Comparison of ENCODE assay signal across 8 mouse cellular contexts in the genomic region with DNA sequence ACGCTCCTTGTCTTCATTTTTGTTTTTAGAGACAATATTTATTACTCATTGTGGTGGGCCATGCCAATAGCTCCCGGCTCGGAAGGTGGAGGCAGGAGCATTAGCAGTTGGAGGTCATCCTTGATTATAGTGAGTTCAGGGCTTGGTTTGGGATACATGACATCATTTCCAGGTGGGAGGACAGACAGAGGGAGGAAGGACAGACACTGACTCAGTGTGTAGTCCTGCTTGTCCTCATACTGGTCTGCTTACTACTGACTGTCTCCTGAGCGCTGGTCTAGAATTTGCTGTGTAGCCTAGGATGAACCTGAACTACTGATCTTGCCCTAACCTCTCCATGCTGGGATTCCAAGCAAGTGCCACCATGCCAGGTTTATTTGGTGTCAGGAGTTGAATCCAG. TPM values are rescaled to one million over a fixed set of nuclear protein-coding genes. Genes with fewer than 3 reads are reported as not detected.
DNase-seq lines count a peak whose midpoint lies in the region; ATAC-seq and TF ChIP-seq lines count a peak whose summit lies in the region.

A gene (minus strand): TSS at position 101 of the 400 bp plus-strand sequence.

- in situ Hi-C loops in ES-E14 (cut with MboI; ENCODE audit: low sequenced_read_pairs in 2 of 2, unreplicated experiment in 2 of 2), result no loop called here

- no peak within 1 kb of the TSS for H3K27ac ChIP-seq in ES-E14 (ENCODE audit: insufficient read depth, low read depth, low read length, poor library complexity, severe bottlenecking)
- H3K27ac ChIP-seq in forebrain, embryonic 16.5 days (ENCODE audit: low read length), result no peak within 1 kb of the TSS
- no peak within 1 kb of the TSS for H3K27ac ChIP-seq in hindbrain, embryonic 15.5 days (replicated peaks)
- H3K27ac ChIP-seq in midbrain, embryonic 10.5 days (replicated peaks), result no peak within 1 kb of the TSS

- no peaks in the 10 kb centered on the region for H3K27me3 ChIP-seq in forebrain, embryonic 16.5 days (replicated peaks; ENCODE audit: control insufficient read depth, insufficient read depth, low read length)
- H3K27me3 ChIP-seq in hindbrain, embryonic 15.5 days, result no peaks in the 10 kb centered on the region
- no peaks in the 10 kb centered on the region for H3K27me3 ChIP-seq in midbrain, embryonic 10.5 days (ENCODE audit: low read depth, poor library complexity, severe bottlenecking)

- no peak within 1 kb of the TSS for H3K4me2 ChIP-seq in forebrain, embryonic 16.5 days (ENCODE audit: low read length)
- no peak within 1 kb of the TSS for H3K4me2 ChIP-seq in hindbrain, embryonic 15.5 days

- H3K9me3 ChIP-seq in ES-E14 (ENCODE audit: control insufficient read depth, insufficient read depth, low read depth, low read length), result no peaks in the 10 kb centered on the region
- no peaks in the 10 kb centered on the region for H3K9me3 ChIP-seq in forebrain, embryonic 16.5 days (ENCODE audit: control insufficient read depth, low read length)
- no peaks in the 10 kb centered on the region for H3K9me3 ChIP-seq in hindbrain, embryonic 15.5 days
- H3K9me3 ChIP-seq in midbrain, embryonic 10.5 days (replicated peaks), result no peaks in the 10 kb centered on the region

- no peak for DNase-seq in heart, adult 18-20 months
- no peak for DNase-seq in heart, adult 9 months (ENCODE audit: low spot score in 2 of 2)
- DNase-seq in ES-E14 (ENCODE audit: low read depth, low spot score), result no peak
- DNase-seq in midbrain, embryonic 10.5 days (ENCODE audit: low spot score), result no peak
- no peak for DNase-seq in yolk sac, embryonic 10.5 days (ENCODE audit: low spot score)
- DNase-seq in kidney, adult 8-10 months, result no peak

- H3K36me3 ChIP-seq in ES-E14 (ENCODE audit: control insufficient read depth, insufficient read depth, low read length, poor library complexity, severe bottlenecking), result peaks cover 58% of the 10 kb centered on the region
- peaks cover 13% of the 10 kb centered on the region for H3K36me3 ChIP-seq in forebrain, embryonic 16.5 days (ENCODE audit: control insufficient read depth, insufficient read depth)
- peaks cover 58% of the 10 kb centered on the region for H3K36me3 ChIP-seq in hindbrain, embryonic 15.5 days
- peaks cover 96% of the 10 kb centered on the region for H3K36me3 ChIP-seq in midbrain, embryonic 10.5 days

- 0 out of 4 replicates have a peak, but pooled peaks cover 0 to 3% of the 10 kb centered on the region in 2 experiments for H3K4me1 ChIP-seq in ES-E14 (ENCODE audit: control insufficient read depth in 2 of 2, insufficient read depth in 2 of 2, low read length in 2 of 2, poor library complexity in 1 of 2)
- no peaks in the 10 kb centered on the region for H3K4me1 ChIP-seq in forebrain, embryonic 16.5 days (replicated peaks; ENCODE audit: control insufficient read depth, insufficient read depth, low read length)
- H3K4me1 ChIP-seq in hindbrain, embryonic 15.5 days (replicated peaks), result no peaks in the 10 kb centered on the region
- no peaks in the 10 kb centered on the region for H3K4me1 ChIP-seq in midbrain, embryonic 10.5 days

- no peak for ATAC-seq in forebrain, embryonic 16.5 days
- ATAC-seq in hindbrain, embryonic 15.5 days (ENCODE audit: low FRiP score, low read depth), result no peak

- 92% methylated on average over 4 of the region's 4 CpGs for WGBS in forebrain, embryonic 16.5 days
- WGBS in hindbrain, embryonic 15.5 days, result 92% methylated on average over 4 of the region's 4 CpGs
- 96% methylated on average over 4 of the region's 4 CpGs for WGBS in midbrain, embryonic 10.5 days

- H3K4me3 ChIP-seq in ES-E14 (ENCODE audit: insufficient read depth in 1 of 2, low read depth in 1 of 2, low read length in 2 of 2, poor library complexity in 1 of 2, severe bottlenecking in 1 of 2), result no peak within 1 kb of the TSS
- H3K4me3 ChIP-seq in forebrain, embryonic 16.5 days (replicated peaks; ENCODE audit: low read length), result no peak within 1 kb of the TSS
- H3K4me3 ChIP-seq in hindbrain, embryonic 15.5 days, result no peak within 1 kb of the TSS
- no peak within 1 kb of the TSS for H3K4me3 ChIP-seq in midbrain, embryonic 10.5 days

- H3K9ac ChIP-seq in ES-E14 (ENCODE audit: insufficient read depth, low read depth, low read length, poor library complexity, severe bottlenecking), result no peak within 1 kb of the TSS
- H3K9ac ChIP-seq in forebrain, embryonic 16.5 days (replicated peaks; ENCODE audit: low read depth, low read length), result no peak within 1 kb of the TSS
- H3K9ac ChIP-seq in hindbrain, embryonic 15.5 days, result no peak within 1 kb of the TSS

TF ChIP-seq in ES-E14, 5 proteins besides CTCF, POLR2A, EP300 and RAD21:
- no peak for TF ChIP-seq HCFC1 (IDR thresholded peaks at IDR 0.05; ENCODE audit: borderline replicate concordance, insufficient read depth, low read length)
- no peak for TF ChIP-seq CHD2 (IDR thresholded peaks at IDR 0.05; ENCODE audit: low read depth, low read length)
- no peak for TF ChIP-seq MAFK (IDR thresholded peaks at IDR 0.05; ENCODE audit: insufficient read depth, low read depth, low read length)
- no peak for TF ChIP-seq ZC3H11A (IDR thresholded peaks at IDR 0.05; ENCODE audit: borderline replicate concordance, low read depth, low read length)
- TF ChIP-seq ZNF384 (IDR thresholded peaks at IDR 0.05; ENCODE audit: low read depth, low read length), result no peak
TF ChIP-seq in ES-E14: peak in this region for 0.

RNA-seq across cellular contexts. Expression of the gene that starts here (rescaled TPM):
- total RNA-seq in heart, adult 18-20 months (2021), result 10 to 100 TPM; 25.1 to 29.0 TPM
- total RNA-seq in ES-E14 (2012; rRNA removed), result 8.8 and 15.9 TPM in 2 replicates
- polyA plus RNA-seq in forebrain, embryonic 16.5 days (2015; fragmentation: Nextera tagmentation; extraction: Ambion mirVana), result 45.4 and 47.4 TPM in 2 replicates
- polyA plus RNA-seq in hindbrain, embryonic 15.5 days (2015; fragmentation: Nextera tagmentation; extraction: Ambion mirVana), result 52.6 and 55.1 TPM in 2 replicates
- polyA plus RNA-seq in midbrain, embryonic 10.5 days (2016; fragmentation: Nextera tagmentation; extraction: Ambion mirVana), result 34.3 and 37.7 TPM in 2 replicates
